Mouse (Mus musculus) olfactory bulb, adult 2 months (tissue): Measurements from ENCODE around the gene Os9. TPM values are rescaled to one million over a fixed set of nuclear protein-coding genes. Genes with fewer than 3 reads are reported as not detected.
A peak's percentile ranks its signal among the peaks of the same experiment; 100 is the strongest.

Source experiments
- H3K27ac ChIP-seq: fragments of 200-500 bp; 2 replicates; pipeline ENCODE4 v1.5.1; 2012; ENCODE audit warnings: low read depth, low read length; ENCODE audit not compliant: insufficient read depth
- H3K4me1 ChIP-seq: fragments of 200-500 bp; 2 replicates; pipeline ENCODE4 v1.6.1; 2012; ENCODE audit warnings: low read length; ENCODE audit not compliant: control insufficient read depth, insufficient read depth
- H3K4me3 ChIP-seq: fragments of 200-500 bp; 2 replicates; pipeline ENCODE4 v1.5.1; 2012; ENCODE audit warnings: mild to moderate bottlenecking, low read depth, low read length, moderate library complexity; ENCODE audit not compliant: insufficient read depth
- CTCF ChIP-seq: fragments of 200-500 bp; IDR thresholded peaks from 2 replicates; pipeline ENCODE4 v1.5.1; 2012; ENCODE audit warnings: low read depth, mild to moderate bottlenecking, low read length, moderate library complexity; ENCODE audit not compliant: insufficient read depth
- POLR2A ChIP-seq: fragments of 200-500 bp; IDR thresholded peaks from 2 replicates; pipeline ENCODE4 v1.6.1; 2012; ENCODE audit warnings: mild to moderate bottlenecking, low read depth, low read length, moderate library complexity; ENCODE audit not compliant: insufficient read depth
- WGBS: fragments of 180-500 bp; shearing (Covaris S2); methylation state at CpG from one replicate; pipeline ENCODE4 v1.1.7; 2018; 5-methylcytosine and 5-hydroxymethylcytosine counted together
- polyA plus RNA-seq: library from polyadenylated mRNA; stranded (reverse); fragments of >200 nt; gene quantifications from 2 replicates; pipeline ENCODE4 v1.2.4, GENCODE M21; 2012; ENCODE audit warnings: low replicate concordance; ENCODE audit not compliant: missing spikeins, insufficient read depth, insufficient read length

Os9 gene
- polyA plus RNA-seq, 1 experiment = 124 TPM

DNA sequence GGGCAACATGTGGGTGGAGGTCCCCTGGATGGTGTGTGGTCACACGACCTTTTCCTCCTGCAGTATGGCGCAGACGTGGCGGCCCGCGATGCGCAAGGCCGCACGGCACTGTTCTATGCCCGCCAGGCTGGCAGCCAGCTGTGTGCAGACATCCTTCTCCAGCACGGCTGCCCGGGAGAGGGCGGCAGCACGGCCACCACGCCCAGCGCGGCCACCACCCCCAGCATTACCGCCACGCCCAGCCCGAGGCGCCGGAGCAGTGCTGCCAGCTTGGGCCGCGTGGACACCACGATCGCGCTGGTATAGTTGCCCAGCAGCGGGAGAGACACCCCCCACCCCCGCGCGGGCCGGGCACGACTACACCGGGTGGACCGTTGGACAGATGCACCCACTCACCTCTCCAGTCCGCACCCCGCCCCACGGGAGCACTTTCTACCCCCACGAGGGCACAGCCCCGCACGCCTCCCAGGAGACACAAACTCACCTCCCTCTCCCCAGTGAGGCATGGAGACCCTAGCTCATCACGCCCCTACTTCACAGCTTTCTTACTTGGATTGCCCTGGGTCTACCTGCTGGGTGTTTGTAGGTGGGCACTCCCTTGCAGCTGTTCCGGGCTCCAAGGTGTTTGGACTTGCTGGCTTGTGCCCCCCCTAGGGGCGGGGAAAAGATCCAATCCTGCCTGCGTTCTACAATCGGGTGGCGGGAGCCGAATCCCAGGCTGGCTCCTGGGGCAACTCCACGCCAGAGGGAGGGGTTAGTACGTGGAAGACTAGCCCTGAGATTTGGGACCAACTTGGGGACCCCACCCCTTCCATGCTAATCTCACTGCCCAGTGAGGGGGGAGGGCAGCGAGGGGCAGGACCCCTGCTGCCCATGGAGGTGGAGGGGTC lies 29.2 kb downstream of the Os9 start:
- Histone ChIP-seq H3K4me1 (peaks cover 72% of the 10 kb centered on the region), H3K4me3 (peak overlapping the region; percentile 9), H3K27ac (0 out of 2 replicates have a peak overlapping the region, but pooled peaks have one; percentile 32)
- TF ChIP-seq CTCF (no peak), POLR2A (no peak)
- 12% methylated on average over 51 of the region's 51 CpGs for WGBS

DNA sequence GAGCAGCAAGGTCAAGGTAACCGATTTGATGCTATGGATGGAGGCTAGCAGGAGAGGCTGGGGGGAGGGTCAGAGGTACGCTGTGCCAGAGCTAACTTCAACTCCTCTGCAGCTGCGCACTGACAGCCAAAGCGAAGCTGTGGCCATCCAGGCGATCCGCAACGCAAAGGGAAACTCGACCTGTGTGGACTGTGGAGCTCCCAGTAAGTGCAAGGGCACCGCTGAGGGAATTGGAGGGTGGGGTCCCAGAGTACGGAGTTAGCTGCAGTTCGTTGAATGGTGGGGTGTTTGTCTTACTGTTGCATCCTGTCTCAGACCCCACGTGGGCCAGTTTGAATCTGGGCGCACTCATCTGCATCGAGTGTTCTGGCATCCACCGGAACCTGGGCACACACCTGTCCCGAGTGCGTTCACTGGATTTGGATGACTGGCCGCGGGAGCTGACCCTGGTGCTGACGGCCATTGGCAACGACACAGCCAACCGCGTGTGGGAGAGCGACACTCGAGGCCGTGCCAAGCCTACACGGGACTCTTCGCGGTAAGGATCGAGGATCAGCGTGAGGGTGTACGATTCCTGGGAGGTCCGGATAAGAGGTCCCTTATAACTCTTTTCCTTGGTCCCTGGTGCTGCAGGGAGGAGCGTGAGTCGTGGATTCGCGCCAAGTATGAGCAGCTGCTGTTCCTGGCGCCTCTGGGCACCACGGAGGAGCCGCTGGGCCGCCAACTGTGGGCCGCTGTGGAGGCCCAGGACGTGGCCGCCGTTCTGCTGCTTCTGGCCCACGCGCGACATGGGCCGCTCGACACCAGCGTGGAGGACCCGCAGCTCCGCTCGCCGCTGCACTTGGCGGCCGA lies 30.1 kb downstream of the Os9 start:
- H3K4me3 ChIP-seq = peak overlapping the region; percentile 9

DNA sequence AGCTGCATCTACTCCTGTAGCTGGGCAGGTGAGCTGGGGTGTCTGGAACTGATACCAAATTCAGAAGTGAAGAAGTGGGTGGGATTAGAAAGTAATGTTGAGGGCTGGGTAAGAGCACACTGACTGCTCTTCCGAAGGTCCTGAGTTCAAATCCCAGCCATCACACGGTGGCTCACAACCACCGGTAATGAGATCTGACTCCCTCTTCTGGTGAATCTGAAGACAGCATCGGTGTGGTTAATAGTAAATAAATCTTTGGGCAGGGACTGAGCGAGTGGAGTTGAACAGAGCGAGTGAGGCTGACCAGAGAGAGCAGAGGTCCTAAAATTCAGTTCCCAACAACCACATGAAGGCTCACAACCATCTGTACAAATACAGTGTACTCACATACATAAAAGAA lies 35.3 kb downstream of the Os9 start:
- no peak overlapping the region for H3K27ac ChIP-seq
- WGBS = 56% methylated on average over 6 of the region's 6 CpGs
- H3K4me3 ChIP-seq = no peak overlapping the region
- H3K4me1 ChIP-seq = peaks cover 50% of the 10 kb centered on the region
- no peak for TF ChIP-seq POLR2A
- TF ChIP-seq CTCF = no peak

More for the DNA sequence above, 30.1 kb downstream of the Os9 start:
- Histone ChIP-seq H3K27ac (0 out of 2 replicates have a peak overlapping the region, but pooled peaks have one; percentile 32), H3K4me1 (peaks cover 63% of the 10 kb centered on the region)
- WGBS = 13% methylated on average over 57 of the region's 57 CpGs
- TF ChIP-seq CTCF (no peak), POLR2A (no peak)

DNA sequence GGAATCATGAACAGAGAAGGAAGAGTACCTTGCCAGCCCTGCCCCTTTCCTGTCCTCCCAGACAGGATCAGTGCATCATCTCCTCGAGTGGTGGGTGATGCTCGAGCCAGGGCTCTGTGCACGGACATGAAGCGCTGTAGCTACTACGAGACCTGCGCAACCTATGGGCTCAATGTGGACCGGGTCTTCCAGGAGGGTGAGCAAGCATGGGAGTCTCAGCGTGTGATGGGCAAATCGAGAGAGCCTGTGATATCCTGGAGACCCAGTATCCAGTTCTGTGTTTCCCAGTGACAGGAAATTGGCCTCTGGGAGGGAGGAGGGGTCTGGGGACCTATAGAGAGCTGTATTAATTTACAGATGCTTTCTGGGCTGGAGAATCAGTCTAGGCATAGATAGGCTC lies 35.9 kb downstream of the Os9 start:
- 88% methylated on average over 9 of the region's 9 CpGs for WGBS
- Histone ChIP-seq H3K4me1 (peaks cover 46% of the 10 kb centered on the region), H3K27ac (no peak overlapping the region), H3K4me3 (no peak overlapping the region)
- no peak for TF ChIP-seq POLR2A
- no peak for TF ChIP-seq CTCF

DNA sequence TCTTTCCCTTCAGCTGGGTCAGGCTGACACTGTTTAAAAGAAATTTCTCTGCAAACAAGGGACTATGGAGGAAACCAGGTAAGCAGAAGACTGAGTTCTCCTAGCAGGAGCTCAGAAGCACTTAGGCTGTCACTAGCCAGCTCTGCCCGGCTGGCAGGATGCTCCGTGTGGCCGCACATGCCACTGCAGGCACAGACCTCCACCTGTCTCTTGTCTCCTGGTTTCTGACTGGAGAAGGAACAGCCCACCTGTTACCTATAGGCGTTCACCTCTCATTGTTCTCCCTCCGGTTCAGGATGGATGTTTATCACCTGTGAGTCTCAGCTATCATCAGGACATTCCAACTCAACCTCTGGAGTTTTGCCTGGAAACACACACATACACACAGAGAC lies 37.0 kb downstream of the Os9 start:
- WGBS = 45% methylated on average over 5 of the region's 5 CpGs
- TF ChIP-seq POLR2A (no peak), CTCF (no peak)
- Histone ChIP-seq H3K27ac (no peak overlapping the region), H3K4me3 (no peak overlapping the region), H3K4me1 (peaks cover 38% of the 10 kb centered on the region)

DNA sequence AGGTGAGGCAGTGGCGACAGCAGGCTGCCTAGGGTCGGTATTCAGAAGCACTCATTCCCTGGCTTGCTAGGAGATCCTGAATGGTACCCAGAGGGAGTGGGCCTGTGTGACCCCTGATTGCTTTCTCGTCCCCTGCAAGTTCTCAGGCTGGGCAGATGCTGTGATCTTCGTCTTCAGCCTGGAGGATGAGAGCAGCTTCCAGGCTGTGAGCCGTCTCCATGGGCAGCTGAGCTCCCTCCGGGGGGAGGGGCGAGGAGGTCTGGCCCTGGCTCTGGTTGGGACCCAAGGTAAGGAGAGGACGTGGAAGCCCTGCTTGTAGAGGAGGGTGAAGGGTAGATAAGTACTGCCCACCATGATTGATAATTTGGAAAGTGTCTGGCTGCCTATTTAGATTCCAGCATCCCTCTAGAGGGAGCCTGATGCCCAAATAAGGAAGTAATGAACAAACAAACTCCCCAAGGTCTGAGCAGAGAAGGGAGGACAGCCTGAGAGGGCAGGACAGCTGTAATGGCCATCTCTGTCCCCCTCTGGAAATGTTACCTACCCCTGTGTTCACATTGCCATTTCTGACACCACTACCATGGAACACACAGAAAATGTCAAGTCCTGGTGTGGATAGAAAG lies 37.5 kb downstream of the Os9 start:
- 38% methylated on average over 8 of the region's 8 CpGs for WGBS
- TF ChIP-seq CTCF (no peak), POLR2A (no peak)

DNA sequence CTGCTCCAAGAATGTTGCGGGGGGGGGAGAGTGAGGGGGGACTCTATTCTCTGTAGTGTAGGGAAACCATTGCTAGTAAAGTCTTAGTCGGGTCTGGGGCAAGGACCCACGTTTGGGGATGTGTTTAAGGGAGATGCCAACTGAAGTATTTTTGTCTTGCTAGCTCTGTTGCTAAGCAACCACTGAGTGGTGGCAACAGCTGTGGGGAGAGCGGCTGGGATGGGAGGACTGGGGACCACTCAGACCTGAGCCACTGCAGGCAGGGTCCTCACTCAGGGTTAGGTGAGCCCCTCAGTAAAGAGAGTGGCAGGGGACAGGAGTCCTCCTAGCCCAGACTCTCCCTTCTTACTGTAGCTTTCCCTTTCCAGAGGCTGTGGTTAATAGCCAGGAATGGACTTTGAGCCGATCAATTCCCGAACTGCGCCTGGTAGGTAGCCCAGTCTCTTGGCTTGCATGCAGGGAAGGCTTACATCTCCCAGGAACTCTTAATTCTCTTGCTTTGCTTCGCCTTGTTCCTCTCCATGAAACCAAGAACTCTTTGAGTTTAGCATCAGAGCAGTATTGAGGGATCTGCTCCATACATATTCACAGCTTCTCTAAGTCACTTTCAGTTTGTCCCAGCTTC lies 38.8 kb downstream of the Os9 start:
- peak overlapping the region; percentile 97 for H3K27ac ChIP-seq
- TF ChIP-seq POLR2A = no peak
- TF ChIP-seq CTCF = no peak
- H3K4me1 ChIP-seq = peaks cover 41% of the 10 kb centered on the region
- H3K4me3 ChIP-seq = peak overlapping the region; percentile 89
- 9% methylated on average over 8 of the region's 8 CpGs for WGBS

More for the DNA sequence above, 37.5 kb downstream of the Os9 start:
- Histone ChIP-seq H3K4me1 (peaks cover 38% of the 10 kb centered on the region), H3K4me3 (no peak overlapping the region), H3K27ac (peak overlapping the region; percentile 40; the same call in 1 of the 2 replicates)
